Mouse (Mus musculus) CH12.LX (cell line): ENCODE measurements around the gene Syne3. TPM values are rescaled to one million over a fixed set of nuclear protein-coding genes. Genes with fewer than 3 reads are reported as not detected.

Experiments
- DNase-seq: peaks from one replicate; pipeline ENCODE4 v3.0.0-alpha.2; 2013; ENCODE audit errors: extremely low read depth
- H3K27ac ChIP-seq: 2 replicates; pipeline ENCODE4 v1.5.1; 2012; ENCODE audit warnings: low read depth, mild to moderate bottlenecking, control low read depth, moderate library complexity; ENCODE audit not compliant: insufficient read depth
- H3K27me3 ChIP-seq: replicated peaks from 2 replicates; pipeline ENCODE3; 2012; ENCODE audit warnings: inconsistent platforms
- H3K36me3 ChIP-seq, 2 experiments: replicated peaks in 1 of 2; 2 replicates each; pipeline versions ENCODE3 to v1.6.1; 2012; ENCODE audit warnings: inconsistent platforms in 1 of 2, low read length in 1 of 2, mild to moderate bottlenecking in 1 of 2, mixed read lengths in 1 of 2, moderate library complexity in 1 of 2; ENCODE audit not compliant: control insufficient read depth in 1 of 2, insufficient read depth in 1 of 2
- H3K4me1 ChIP-seq, 2 experiments: 2 replicates each; pipeline ENCODE4 v1.6.1; 2012; ENCODE audit warnings: inconsistent platforms in 1 of 2, moderate library complexity in 1 of 2; ENCODE audit not compliant: insufficient read depth in 2 of 2, control insufficient read depth in 1 of 2
- H3K4me2 ChIP-seq: 2 replicates; pipeline ENCODE4 v1.6.1; 2012; ENCODE audit warnings: low read depth, mild to moderate bottlenecking, control low read depth; ENCODE audit not compliant: poor library complexity, insufficient read depth, severe bottlenecking
- H3K4me3 ChIP-seq, 3 experiments: fragments of 150-350 bp in 1 of 3; sonication (generic) in 1 of 3; replicated peaks in 1 of 3; 2 replicates each; pipeline versions ENCODE3 to v1.5.1; 2011 to 2012; ENCODE audit warnings: low read depth in 2 of 3, low read length in 2 of 3, mild to moderate bottlenecking in 2 of 3, moderate library complexity in 2 of 3, control low read depth in 1 of 3, improper control_type of control experiment in 1 of 3, inconsistent platforms in 1 of 3, mixed read lengths in 1 of 3; ENCODE audit not compliant: poor library complexity in 1 of 3
- H3K79me2 ChIP-seq: replicated peaks from 2 replicates; pipeline ENCODE4 v1.6.1; 2012; ENCODE audit warnings: mild to moderate bottlenecking, moderate library complexity; ENCODE audit not compliant: control insufficient read depth, poor library complexity, insufficient read depth, severe bottlenecking; ENCODE audit errors: extremely low read depth
- H3K9ac ChIP-seq: 2 replicates; pipeline ENCODE4 v1.6.1; 2012; ENCODE audit warnings: low read depth, mild to moderate bottlenecking, control low read depth, moderate library complexity; ENCODE audit not compliant: insufficient read depth
- H3K9me3 ChIP-seq: replicated peaks from 2 replicates; pipeline ENCODE3; 2012; ENCODE audit warnings: low read length, inconsistent platforms, mixed read lengths
- CHD2 ChIP-seq: IDR thresholded peaks from 2 replicates; pipeline ENCODE4 v1.6.1; 2011; ENCODE audit warnings: low read length, improper control_type of control experiment
- ELF1 ChIP-seq: IDR thresholded peaks from 2 replicates; pipeline ENCODE4 v1.6.1; 2014; ENCODE audit warnings: low read depth, mild to moderate bottlenecking, inconsistent platforms, low read length, improper control_type of control experiment
- ETS1 ChIP-seq: conservative IDR thresholded peaks from 2 replicates; pipeline ENCODE4 v1.6.1; 2012; ENCODE audit warnings: low read depth, mild to moderate bottlenecking, inconsistent platforms, low read length, improper control_type of control experiment, moderate library complexity
- IRF4 ChIP-seq: IDR thresholded peaks from 2 replicates; pipeline ENCODE4 v1.6.1; 2014; ENCODE audit warnings: low read depth, mild to moderate bottlenecking, inconsistent platforms, low read length, improper control_type of control experiment
- JUN ChIP-seq: IDR thresholded peaks from 2 replicates; pipeline ENCODE4 v1.6.1; 2011; ENCODE audit warnings: low read depth, mild to moderate bottlenecking, low read length, improper control_type of control experiment, moderate library complexity; ENCODE audit not compliant: insufficient read depth
- KAT2A ChIP-seq: IDR thresholded peaks from 2 replicates; pipeline ENCODE4 v1.6.1; 2012; ENCODE audit warnings: low read length, improper control_type of control experiment, inconsistent platforms; ENCODE audit not compliant: insufficient replicate concordance
- MAFK ChIP-seq: IDR thresholded peaks from 2 replicates; pipeline ENCODE4 v1.6.1; 2011; ENCODE audit warnings: low read length, improper control_type of control experiment; ENCODE audit not compliant: insufficient replicate concordance
- MAX ChIP-seq: IDR thresholded peaks from 2 replicates; pipeline ENCODE4 v1.6.1; 2011; ENCODE audit warnings: low read length, improper control_type of control experiment
- MEF2A ChIP-seq: IDR thresholded peaks from 2 replicates; pipeline ENCODE4 v1.6.1; 2014; ENCODE audit warnings: low read depth, mild to moderate bottlenecking, inconsistent platforms, low read length, improper control_type of control experiment, borderline replicate concordance
- MXI1 ChIP-seq: IDR thresholded peaks from 2 replicates; pipeline ENCODE4 v1.6.1; 2011; ENCODE audit warnings: mild to moderate bottlenecking, low read depth, low read length, improper control_type of control experiment
- MYC ChIP-seq: IDR thresholded peaks from 2 replicates; pipeline ENCODE4 v1.6.1; 2011; ENCODE audit warnings: low read depth, mild to moderate bottlenecking, improper control_type of control experiment, low read length
- NELFE ChIP-seq: IDR thresholded peaks from 2 replicates; pipeline ENCODE4 v1.6.1; 2011; ENCODE audit warnings: low read depth, low read length, improper control_type of control experiment
- NRF1 ChIP-seq: IDR thresholded peaks from 2 replicates; pipeline ENCODE4 v1.6.1; 2014; ENCODE audit warnings: low read depth, mild to moderate bottlenecking, inconsistent platforms, low read length, improper control_type of control experiment, moderate library complexity
- PAX5 ChIP-seq: IDR thresholded peaks from 2 replicates; pipeline ENCODE4 v1.6.1; 2012; ENCODE audit warnings: low read length, inconsistent platforms, mixed read lengths
- TBP ChIP-seq: conservative IDR thresholded peaks from 2 replicates; pipeline ENCODE4 v1.6.1; 2011; ENCODE audit warnings: low read depth, low read length, improper control_type of control experiment
- TCF12 ChIP-seq: IDR thresholded peaks from 2 replicates; pipeline ENCODE4 v1.6.1; 2014; ENCODE audit warnings: low read depth, mild to moderate bottlenecking, inconsistent platforms, low read length, improper control_type of control experiment
- UBTF ChIP-seq: IDR thresholded peaks from 2 replicates; pipeline ENCODE4 v1.6.1; 2012; ENCODE audit warnings: low read depth, mild to moderate bottlenecking, inconsistent platforms, low read length, improper control_type of control experiment, moderate library complexity
- USF1 ChIP-seq: IDR thresholded peaks from 2 replicates; pipeline ENCODE4 v1.6.1; 2014; ENCODE audit warnings: low read depth, mild to moderate bottlenecking, inconsistent platforms, low read length, improper control_type of control experiment
- ZNF384 ChIP-seq: IDR thresholded peaks from 2 replicates; pipeline ENCODE4 v1.6.1; 2012; ENCODE audit warnings: low read depth, low read length, improper control_type of control experiment, inconsistent platforms
- dilution Hi-C: fragments of 300-500 bp; cut with MboI; formaldehyde crosslinking; loops from 2 replicates; pipeline ENCODE4 v1.14.3; 2020; ENCODE audit warnings: low sequenced_read_pairs; ENCODE audit not compliant: extremely low pct_unique_long_range_greater_than_20kb, extremely low pct_ligation_motif_present
- in situ Hi-C: fragments of 300-500 bp; cut with MboI; formaldehyde crosslinking; loops from 3 replicates; pipeline ENCODE4 v1.14.3; 2019; ENCODE audit warnings: low sequenced_read_pairs, low pct_ligation_motif_present, low pct_unique_long_range_greater_than_20kb, mixed read lengths
- polyA plus RNA-seq: library from polyadenylated mRNA; unstranded; fragments of >175 nt; gene quantifications from 2 replicates; pipeline ENCODE4 v1.2.1, GENCODE M21; 2012; ENCODE audit warnings: low read depth; ENCODE audit not compliant: insufficient read length
- total RNA-seq, 2 experiments: library from RNA; depleted of rRNA; stranded (reverse); fragments of 300-350 nt in 1 of 2; fragments of >200 nt in 1 of 2; gene quantifications; 2 replicates each; pipeline ENCODE4 v1.2.3; 2012 to 2014

Gene Syne3
- total and polyA plus RNA-seq, 3 experiments: 5.3 to 18.7 (median 7.3) TPM

DNA sequence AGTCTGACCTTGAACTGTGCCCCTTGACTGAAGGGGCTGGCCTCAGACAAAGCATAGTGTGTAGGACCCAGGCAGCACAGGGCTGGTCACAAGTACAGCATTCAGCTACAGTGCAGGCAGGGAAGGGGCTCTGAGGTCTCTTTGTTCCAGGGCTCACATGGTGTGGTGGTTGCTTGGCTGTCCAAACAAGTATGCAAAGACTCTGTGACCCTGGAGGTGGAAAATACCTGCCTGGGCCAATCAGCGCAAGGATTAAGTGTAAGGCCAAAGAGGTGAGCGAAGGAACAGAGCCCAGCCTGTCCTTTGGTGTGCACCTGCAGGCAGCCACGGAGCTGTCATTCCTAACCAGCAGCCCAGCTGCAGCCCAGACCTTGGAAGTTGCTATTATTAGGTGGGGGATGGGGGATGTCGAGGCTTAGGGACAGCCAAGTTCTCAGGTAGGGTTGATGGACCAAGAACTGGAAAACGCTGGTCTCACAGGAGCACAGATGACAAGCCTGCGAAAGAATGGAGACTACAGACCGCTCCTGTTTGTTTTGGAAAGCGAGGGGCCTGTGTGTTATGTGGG is 112.5 kb downstream of the Syne3 start:
- no peak overlapping the region for H3K9ac ChIP-seq
- no peak overlapping the region for H3K4me3 ChIP-seq
- dilution Hi-C loops: no loop called here

DNA sequence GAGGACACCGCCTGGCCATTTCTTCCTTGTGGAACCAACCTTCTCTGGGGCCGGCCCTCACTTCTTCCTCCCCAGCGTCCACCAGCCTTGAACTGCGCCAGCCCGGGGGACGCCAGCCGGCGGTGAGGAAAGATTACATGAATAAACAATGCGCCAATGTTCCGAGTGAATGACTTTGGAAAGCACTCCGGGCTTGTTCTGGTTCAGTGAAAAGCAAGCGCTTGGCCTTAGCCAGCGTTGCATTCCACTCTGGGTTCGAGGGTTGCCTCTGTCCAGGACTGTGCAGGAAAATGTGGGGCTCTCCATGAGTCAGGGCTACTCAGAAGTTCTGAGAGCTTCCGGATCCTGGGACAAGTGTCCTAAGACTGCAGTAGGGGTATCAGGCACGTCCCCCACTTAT is 113.0 kb downstream of the Syne3 start:
- no peak overlapping the region for H3K4me3 ChIP-seq
- peaks cover 31% of the 10 kb centered on the region for H3K27me3 ChIP-seq
- in situ Hi-C loops (no loop called here), dilution Hi-C loops (no loop called here)
- peaks cover 15% of the 10 kb centered on the region for H3K9me3 ChIP-seq
- no peaks in the 10 kb centered on the region for H3K36me3 ChIP-seq
- peaks cover 0 to 4% of the 10 kb centered on the region in 2 experiments; a peak in 1 of 4 replicates for H3K4me1 ChIP-seq
- DNase-seq: no peak
- H3K79me2 ChIP-seq: no peaks in the 10 kb centered on the region
- H3K27ac ChIP-seq: no peak overlapping the region
- TF ChIP-seq USF1 (no peak), MYC (no peak), NRF1 (no peak), PAX5 (no peak), MAFK (no peak), UBTF (no peak)
- H3K9ac ChIP-seq: no peak overlapping the region
- no peak overlapping the region for H3K4me2 ChIP-seq

More for the DNA sequence above, 112.5 kb downstream of the Syne3 start:
- no peak for DNase-seq
- H3K36me3 ChIP-seq: no peaks in the 10 kb centered on the region
- no peaks in the 10 kb centered on the region for H3K79me2 ChIP-seq
- H3K27ac ChIP-seq: no peak overlapping the region
- no peak overlapping the region for H3K4me2 ChIP-seq
- peaks cover 31% of the 10 kb centered on the region for H3K27me3 ChIP-seq
- in situ Hi-C loops: no loop called here
- H3K9me3 ChIP-seq: peaks cover 15% of the 10 kb centered on the region
- TF ChIP-seq TBP (no peak), MEF2A (no peak), NELFE (no peak), IRF4 (no peak), MYC (no peak), CHD2 (no peak), JUN (no peak), ZNF384 (no peak), TCF12 (no peak), MAX (no peak), KAT2A (no peak), MXI1 (no peak), ETS1 (no peak), ELF1 (no peak)
- peaks cover 0 to 7% of the 10 kb centered on the region in 2 experiments; a peak in 1 of 4 replicates for H3K4me1 ChIP-seq
